Mouse (Mus musculus) urinary bladder, postnatal 14 days (tissue): ENCODE results near the gene Paqr6.

Experiments
- DNase-seq: peaks from one replicate; pipeline ENCODE4 v3.0.0; 2021; ENCODE audit warnings: low spot score

Paqr6 gene

DNA sequence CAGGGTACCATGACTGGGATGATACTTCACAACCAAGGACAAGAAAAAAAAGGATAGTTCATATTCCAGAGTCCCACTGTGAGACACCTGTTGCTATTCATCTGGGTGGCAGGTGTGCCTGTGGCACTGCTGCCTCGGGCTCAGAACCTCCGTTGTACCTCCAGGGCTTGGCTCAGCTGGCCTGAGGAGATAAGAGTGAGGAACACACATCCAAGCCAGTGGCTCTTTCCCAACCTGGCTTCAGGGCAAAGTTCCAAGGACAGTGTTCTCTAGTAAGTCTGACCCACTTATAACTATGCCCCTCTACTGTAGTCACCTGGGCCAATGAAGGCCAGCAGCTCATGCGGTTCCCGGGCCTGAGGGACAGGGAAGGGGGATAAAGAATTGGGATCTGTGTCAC is 47.3 kb downstream of the Paqr6 start:
- DNase-seq = no peak

DNA sequence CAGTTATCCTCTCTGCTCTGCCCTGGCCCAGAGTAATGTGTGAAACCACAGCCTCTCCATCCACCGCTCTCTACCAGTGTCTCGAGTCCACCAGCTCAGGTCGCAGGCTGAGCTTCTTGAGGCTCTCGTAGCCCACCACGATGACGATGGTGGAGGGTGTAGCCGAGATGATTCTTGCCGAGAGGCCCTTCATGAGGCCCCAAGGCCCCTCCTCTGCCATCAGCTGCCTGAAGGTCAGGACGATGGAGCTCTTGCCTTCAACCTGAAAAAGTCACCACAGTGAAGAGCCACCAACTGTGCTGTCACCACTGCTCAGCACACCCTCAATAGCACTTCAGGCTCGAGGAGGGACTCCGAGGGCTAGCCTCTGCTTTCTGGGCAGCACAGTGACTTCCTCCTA is 48.3 kb downstream of the Paqr6 start:
- DNase-seq = no peak

DNA sequence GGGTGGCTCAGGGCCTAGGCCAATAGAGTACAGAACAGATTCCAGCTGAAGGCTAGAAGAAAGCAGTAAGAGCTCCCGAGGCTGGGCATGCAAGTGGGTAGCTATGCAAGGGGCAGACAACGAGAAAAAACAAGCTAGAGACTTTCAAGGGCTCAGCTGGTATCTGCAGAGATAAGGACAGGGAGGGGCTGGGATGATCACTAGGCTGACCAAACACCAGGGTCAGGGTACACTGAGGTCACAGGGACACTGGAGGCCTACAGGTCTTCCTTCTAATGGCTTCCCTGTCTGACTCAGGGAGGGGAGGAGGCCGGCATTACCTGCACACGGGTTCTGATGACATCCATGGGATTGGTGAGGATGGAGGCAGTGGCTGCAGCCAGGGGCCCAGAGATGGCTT is 51.3 kb downstream of the Paqr6 start:
- DNase-seq = no peak

DNA sequence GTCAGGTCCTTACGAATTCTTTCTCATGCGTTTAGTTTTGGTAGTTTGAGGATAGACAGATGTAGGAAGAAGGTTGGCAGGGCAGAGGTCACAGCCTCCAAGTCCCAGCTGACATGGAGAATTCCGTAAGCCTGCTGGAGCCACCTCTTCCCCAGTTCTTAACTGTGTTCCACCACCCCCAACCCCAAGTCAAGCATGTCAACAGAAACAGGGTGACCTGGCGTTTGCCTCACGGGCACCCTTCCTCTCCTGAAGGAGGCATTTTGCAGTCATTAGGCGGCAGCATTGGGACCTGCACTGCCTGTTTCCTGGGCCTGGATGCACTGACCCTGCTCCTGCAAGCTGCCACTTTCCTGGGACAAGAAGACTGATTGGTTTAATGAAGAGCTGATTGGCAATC is 53.6 kb downstream of the Paqr6 start:
- DNase-seq = no peak
